Mouse (Mus musculus): ENCODE data around the gene Kctd6. TPM values are rescaled to one million over a fixed set of nuclear protein-coding genes. Genes with fewer than 3 reads are reported as not detected.

The Kctd6 gene
- polyA plus RNA-seq, 1 experiment from 2014 or later = 43.9 TPM

- H3K27me3 ChIP-seq = no peaks in the 10 kb centered on the region
- DNase-seq (ENCODE audit: low read depth, low spot score) (no peak), ATAC-seq (no peak)
- no peak for TF ChIP-seq CTCF (IDR thresholded peaks at IDR 0.05)
- POLR2A ChIA-PET = interaction anchor here (1.4 kb wide), 1 partner anchor 10 kb away, joined by 3 read pairs; no protein-coding TSS in a partner anchor
- CTCF ChIA-PET = interaction anchor here (0.8 to 1.6 kb wide), 3 partner anchors 10 to 102 kb away, joined by 3 read pairs; no protein-coding TSS in a partner anchor
- in situ Hi-C loops (cut with MboI; ENCODE audit: low pct_unique_long_range_greater_than_20kb) = no loop called here
These were observed 944 bp upstream of the Kctd6 start for GRCm38 (mm10) chr14:8212996-8213395.

GRCm38 (mm10) chr14:8214299-8215207 is 613 bp downstream of the Kctd6 start:
- H3K27me3 ChIP-seq = no peaks in the 10 kb centered on the region
- in situ Hi-C loops (cut with MboI; ENCODE audit: low pct_unique_long_range_greater_than_20kb) = no loop called here
- DNase-seq (ENCODE audit: low read depth, low spot score) (no peak), ATAC-seq (peak; percentile 44)
- CTCF ChIA-PET = interaction anchor here (1.2 to 2.0 kb wide), 6 partner anchors 11 to 122 kb away, joined by 3 to 5 read pairs (median 4); no protein-coding TSS in a partner anchor
- POLR2A ChIA-PET = interaction anchor here (0.7 to 2.1 kb wide), 6 partner anchors 12 to 118 kb away, joined by 3 to 8 read pairs (median 4); no protein-coding TSS in a partner anchor
- TF ChIP-seq CTCF (IDR thresholded peaks at IDR 0.05) = no peak

GRCm38 (mm10) chr14:8215208-8215778 is 1.4 kb downstream of the Kctd6 start:
- ChIA-PET POLR2A (interaction anchor here (0.8 to 2.1 kb wide), 5 partner anchors 27 to 117 kb away, joined by 3 to 8 read pairs (median 4); no protein-coding TSS in a partner anchor), CTCF (interaction anchor here (0.9 to 2.3 kb wide), 6 partner anchors 10 to 131 kb away, joined by 3 to 8 read pairs (median 4); no protein-coding TSS in a partner anchor)
- in situ Hi-C loops (cut with MboI; ENCODE audit: low pct_unique_long_range_greater_than_20kb) = no loop called here
- ATAC-seq (no peak), DNase-seq (ENCODE audit: low read depth, low spot score) (no peak)
- H3K27me3 ChIP-seq = no peaks in the 10 kb centered on the region
- TF ChIP-seq CTCF (IDR thresholded peaks at IDR 0.05) = no peak

GRCm38 (mm10) chr14:8216100-8216499 is 2.2 kb downstream of the Kctd6 start:
- DNase-seq (ENCODE audit: low read depth, low spot score) (no peak), ATAC-seq (no peak)
- no peaks in the 10 kb centered on the region for H3K27me3 ChIP-seq
- CTCF ChIA-PET = interaction anchor here (0.9 to 2.3 kb wide), 5 partner anchors 22 to 130 kb away, joined by 3 to 8 read pairs (median 3); no protein-coding TSS in a partner anchor
- in situ Hi-C loops (cut with MboI; ENCODE audit: low pct_unique_long_range_greater_than_20kb) = no loop called here
- POLR2A ChIA-PET = interaction anchor here (0.8 to 1.4 kb wide), 4 partner anchors 27 to 92 kb away, joined by 3 to 5 read pairs (median 4); no protein-coding TSS in a partner anchor
- TF ChIP-seq CTCF (IDR thresholded peaks at IDR 0.05) = no peak

- ChIA-PET CTCF (interaction anchor here (1.0 to 3.4 kb wide), 5 partner anchors 14 to 128 kb away, joined by 3 to 9 read pairs (median 4); no protein-coding TSS in a partner anchor), POLR2A (no interaction called here)
- ATAC-seq (no peak), DNase-seq (ENCODE audit: low read depth, low spot score) (no peak)
- no peaks in the 10 kb centered on the region for H3K27me3 ChIP-seq
- TF ChIP-seq CTCF (IDR thresholded peaks at IDR 0.05) = no peak
- in situ Hi-C loops (cut with MboI; ENCODE audit: low pct_unique_long_range_greater_than_20kb) = no loop called here
These were observed 4.3 kb downstream of the Kctd6 start for GRCm38 (mm10) chr14:8218238-8218637.

GRCm38 (mm10) chr14:8218730-8219380 is 4.9 kb downstream of the Kctd6 start:
- in situ Hi-C loops (cut with MboI; ENCODE audit: low pct_unique_long_range_greater_than_20kb) = no loop called here
- ChIA-PET POLR2A (interaction anchor here (0.7 kb wide), 1 partner anchor 11 kb away, joined by 3 read pairs; no protein-coding TSS in a partner anchor), CTCF (interaction anchor here (0.7 to 3.4 kb wide), 8 partner anchors 10 to 128 kb away, joined by 3 to 9 read pairs (median 4); no protein-coding TSS in a partner anchor)
- DNase-seq (ENCODE audit: low read depth, low spot score) (no peak), ATAC-seq (no peak)
- no peaks in the 10 kb centered on the region for H3K27me3 ChIP-seq
- no peak for TF ChIP-seq CTCF (IDR thresholded peaks at IDR 0.05)

GRCm38 (mm10) chr14:8219876-8220275 is 5.9 kb downstream of the Kctd6 start:
- DNase-seq (ENCODE audit: low read depth, low spot score) (no peak), ATAC-seq (no peak)
- ChIA-PET CTCF (interaction anchor here (0.7 to 3.4 kb wide), 4 partner anchors 10 to 127 kb away, joined by 3 to 9 read pairs (median 7); no protein-coding TSS in a partner anchor), POLR2A (interaction anchor here (0.7 kb wide), 2 partner anchors 10 to 114 kb away, joined by 3 read pairs; no protein-coding TSS in a partner anchor)
- H3K27me3 ChIP-seq = no peaks in the 10 kb centered on the region
- TF ChIP-seq CTCF (IDR thresholded peaks at IDR 0.05) = no peak
- in situ Hi-C loops (cut with MboI; ENCODE audit: low pct_unique_long_range_greater_than_20kb) = no loop called here

- DNase-seq (ENCODE audit: low read depth, low spot score) = no peak
- in situ Hi-C loops (cut with MboI; ENCODE audit: low pct_unique_long_range_greater_than_20kb) = no loop called here
- POLR2A ChIA-PET = interaction anchor here (0.7 kb wide), 1 partner anchor 113 kb away, joined by 3 read pairs; no protein-coding TSS in a partner anchor
- TF ChIP-seq CTCF (IDR thresholded peaks at IDR 0.05) = peak; percentile 56
- no peak for ATAC-seq
- CTCF ChIA-PET = interaction anchor here (1.0 to 3.4 kb wide), 4 partner anchors 9 to 22 kb away, joined by 3 to 9 read pairs (median 6); no protein-coding TSS in a partner anchor
- no peaks in the 10 kb centered on the region for H3K27me3 ChIP-seq
These were observed 6.4 kb downstream of the Kctd6 start for GRCm38 (mm10) chr14:8220306-8220705.

GRCm38 (mm10) chr14:8220912-8221311 is 7.0 kb downstream of the Kctd6 start:
- DNase-seq (ENCODE audit: low read depth, low spot score) (no peak), ATAC-seq (no peak)
- no peaks in the 10 kb centered on the region for H3K27me3 ChIP-seq
- CTCF ChIA-PET = interaction anchor here (1.0 to 3.4 kb wide), 4 partner anchors 9 to 22 kb away, joined by 3 to 9 read pairs (median 6); no protein-coding TSS in a partner anchor
- POLR2A ChIA-PET = interaction anchor here (0.7 kb wide), 1 partner anchor 113 kb away, joined by 3 read pairs; no protein-coding TSS in a partner anchor
- in situ Hi-C loops (cut with MboI; ENCODE audit: low pct_unique_long_range_greater_than_20kb) = no loop called here
- no peak for TF ChIP-seq CTCF (IDR thresholded peaks at IDR 0.05)
